Mouse (Mus musculus): ENCODE data around the gene Chchd3.

DNA sequence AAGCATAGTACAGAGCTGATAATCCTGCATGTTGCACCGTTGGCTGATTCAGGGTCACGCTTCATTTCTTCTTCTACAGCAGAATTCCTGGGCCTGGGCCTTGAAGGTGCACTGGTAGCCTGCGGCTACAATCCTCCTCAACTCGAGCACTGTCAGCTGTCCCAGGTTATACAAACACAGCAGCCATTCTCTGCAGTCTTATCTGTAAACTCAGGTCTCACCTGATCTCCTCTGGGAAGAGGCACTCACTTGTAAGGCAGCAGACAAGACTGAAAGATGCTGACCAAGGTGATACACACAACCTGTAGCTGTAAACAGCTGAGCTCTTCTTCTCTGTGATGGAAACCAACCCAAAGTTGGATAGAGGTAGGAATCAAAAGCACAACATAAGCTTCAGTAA is 5.1 kb downstream of the Chchd3 start:
- TF ChIP-seq POLR2A (IDR thresholded peaks at IDR 0.05; ENCODE audit: insufficient read depth, low read depth, low read length) (no peak), CTCF (IDR thresholded peaks at IDR 0.05; ENCODE audit: insufficient read depth, low read depth, low read length) (no peak)
